Mouse (Mus musculus) brain, embryonic 18.5 days (tissue): ENCODE results near the gene Ccnd1.

Experiments used
- DNase-seq: peaks from one replicate; pipeline ENCODE4 v3.0.0-alpha.2; 2012; ENCODE audit warnings: low read depth, low spot score

Gene Ccnd1

GRCm38 (mm10) chr7:144939344-144940002 is at the start of gene Ccnd1:
Gene Ccnd1, minus strand, starts transcription at chr7:144939925.
- no peak for DNase-seq

DNA sequence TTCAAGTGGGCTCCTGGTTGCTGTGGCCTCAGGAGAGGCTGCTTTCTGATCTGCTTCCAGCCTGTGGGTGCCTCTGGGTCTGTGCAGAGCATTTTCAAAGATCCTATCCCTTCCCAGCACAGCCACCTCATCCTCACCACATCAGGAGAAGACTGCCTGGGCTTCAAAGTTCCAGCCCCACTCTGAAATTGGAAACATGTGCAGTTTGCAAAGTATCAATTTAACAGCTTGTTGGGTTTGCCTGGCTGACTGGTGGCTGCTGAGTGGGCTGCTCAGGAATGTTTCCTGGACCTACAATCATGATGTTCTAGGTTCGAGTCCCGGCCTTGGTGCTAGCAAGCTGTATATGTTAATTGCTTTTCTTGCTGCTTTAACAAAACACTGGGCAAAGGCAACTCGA is 49.1 kb upstream of the Ccnd1 start:
- no peak for DNase-seq

GRCm38 (mm10) chr7:144985100-144985499 is 45.4 kb upstream of the Ccnd1 start:
- DNase-seq = no peak

- DNase-seq = no peak
Observed at GRCm38 (mm10) chr7:144982358-144983110, 42.8 kb upstream of the Ccnd1 start.

GRCm38 (mm10) chr7:144981426-144982079 is 41.8 kb upstream of the Ccnd1 start:
- DNase-seq = no peak

- no peak for DNase-seq
Observed at GRCm38 (mm10) chr7:144979814-144980213, 40.1 kb upstream of the Ccnd1 start.

GRCm38 (mm10) chr7:144977121-144977520 is 37.4 kb upstream of the Ccnd1 start:
- no peak for DNase-seq

- DNase-seq = no peak
Observed at GRCm38 (mm10) chr7:144973461-144973860, 33.7 kb upstream of the Ccnd1 start.

DNA sequence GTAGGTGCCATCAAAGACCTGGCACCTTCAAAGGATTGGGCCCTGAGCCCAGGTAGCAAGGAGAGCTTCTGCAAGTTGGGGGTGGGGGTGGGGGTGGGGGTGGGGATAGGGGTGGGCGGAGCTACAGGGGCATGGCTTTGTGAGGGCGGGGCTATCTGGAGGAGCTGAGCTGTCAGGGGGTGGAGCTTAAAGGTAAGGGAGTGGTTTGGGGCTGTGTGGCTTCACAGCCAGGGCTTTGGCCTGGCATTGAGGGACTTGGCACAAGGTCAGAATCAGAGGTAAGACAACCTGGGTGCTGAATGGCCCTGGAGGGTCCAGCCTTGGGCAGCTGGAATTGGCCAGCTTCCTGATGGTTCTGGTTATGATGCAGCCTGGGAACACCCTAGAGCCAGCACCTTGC is 32.0 kb upstream of the Ccnd1 start:
- no peak for DNase-seq

DNA sequence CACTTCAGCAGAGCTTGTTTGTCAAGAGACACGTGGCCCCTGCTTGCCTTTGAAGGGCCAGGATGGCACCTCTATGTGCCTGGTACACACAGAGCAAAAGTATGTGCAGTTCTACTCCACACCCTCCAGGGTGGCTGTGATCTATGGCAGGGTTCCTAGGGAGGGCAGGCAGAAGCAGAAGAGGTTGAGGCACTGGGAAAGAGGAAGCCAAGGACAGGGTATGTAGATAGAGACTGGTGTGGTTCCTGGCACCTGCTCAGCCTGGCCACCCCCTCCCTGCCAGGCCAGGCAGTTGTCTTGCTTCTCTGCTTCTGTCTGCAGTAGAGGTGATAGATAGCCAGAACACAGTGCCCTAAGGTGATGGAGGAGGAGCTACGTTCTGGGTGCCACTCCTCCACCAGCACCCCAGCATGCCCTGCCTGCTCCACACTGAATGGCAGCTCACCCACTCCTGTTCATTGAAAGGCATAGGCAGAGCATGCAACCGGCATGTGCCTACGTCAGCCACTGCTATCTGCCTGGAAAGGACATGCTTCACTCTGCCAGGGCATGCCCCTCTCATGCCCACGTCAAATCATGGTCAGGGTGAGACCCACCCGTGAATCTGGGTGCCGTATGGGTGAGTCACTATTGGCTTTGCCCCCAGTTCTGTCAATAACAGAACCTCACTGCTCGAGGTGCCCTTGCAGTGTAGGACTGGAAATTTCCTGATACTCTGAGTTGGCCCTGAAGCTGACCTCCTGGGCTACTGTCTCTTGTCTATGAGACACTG is 31.5 kb upstream of the Ccnd1 start:
- DNase-seq = no peak

DNA sequence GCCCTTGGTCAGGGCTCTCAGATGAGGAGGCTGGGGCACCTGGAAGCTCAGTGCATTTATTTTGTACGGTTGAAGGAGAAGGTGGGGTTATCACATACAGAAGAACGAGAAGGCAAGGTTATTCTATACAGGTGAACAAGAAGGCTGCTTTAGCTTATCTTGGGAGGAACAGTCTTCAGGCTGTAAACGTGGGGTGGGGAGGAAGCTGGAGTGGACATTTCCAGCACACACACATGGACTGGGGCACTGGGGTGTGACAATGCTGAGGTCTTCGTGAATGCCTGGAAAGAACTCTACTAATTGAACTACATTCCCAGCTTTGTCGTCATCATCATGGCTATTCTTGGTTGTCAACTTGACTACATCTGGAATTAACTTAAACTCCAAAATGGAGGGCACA is 26.2 kb upstream of the Ccnd1 start:
- no peak for DNase-seq

DNA sequence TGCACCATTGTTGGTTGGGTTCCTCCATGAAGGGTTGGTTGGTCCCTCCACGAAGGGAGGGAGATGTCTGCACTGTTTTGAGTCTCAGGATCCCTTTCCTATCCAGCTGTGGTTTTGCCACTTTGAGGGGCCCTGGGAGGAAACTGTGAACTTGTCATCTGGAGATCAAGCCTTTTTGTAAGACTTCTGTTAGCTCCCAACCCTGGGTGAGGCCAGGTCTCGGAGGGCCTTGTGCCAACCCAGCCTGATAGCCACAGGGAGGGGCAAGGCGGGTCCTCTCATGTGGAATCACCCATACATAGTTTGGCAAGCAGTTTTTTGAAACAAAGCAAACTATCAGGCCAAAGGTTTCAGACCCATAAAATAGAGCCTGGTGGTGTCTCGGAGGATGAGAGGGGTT is 24.6 kb upstream of the Ccnd1 start:
- no peak for DNase-seq

GRCm38 (mm10) chr7:144963911-144964310 is 24.2 kb upstream of the Ccnd1 start:
- DNase-seq = no peak

DNA sequence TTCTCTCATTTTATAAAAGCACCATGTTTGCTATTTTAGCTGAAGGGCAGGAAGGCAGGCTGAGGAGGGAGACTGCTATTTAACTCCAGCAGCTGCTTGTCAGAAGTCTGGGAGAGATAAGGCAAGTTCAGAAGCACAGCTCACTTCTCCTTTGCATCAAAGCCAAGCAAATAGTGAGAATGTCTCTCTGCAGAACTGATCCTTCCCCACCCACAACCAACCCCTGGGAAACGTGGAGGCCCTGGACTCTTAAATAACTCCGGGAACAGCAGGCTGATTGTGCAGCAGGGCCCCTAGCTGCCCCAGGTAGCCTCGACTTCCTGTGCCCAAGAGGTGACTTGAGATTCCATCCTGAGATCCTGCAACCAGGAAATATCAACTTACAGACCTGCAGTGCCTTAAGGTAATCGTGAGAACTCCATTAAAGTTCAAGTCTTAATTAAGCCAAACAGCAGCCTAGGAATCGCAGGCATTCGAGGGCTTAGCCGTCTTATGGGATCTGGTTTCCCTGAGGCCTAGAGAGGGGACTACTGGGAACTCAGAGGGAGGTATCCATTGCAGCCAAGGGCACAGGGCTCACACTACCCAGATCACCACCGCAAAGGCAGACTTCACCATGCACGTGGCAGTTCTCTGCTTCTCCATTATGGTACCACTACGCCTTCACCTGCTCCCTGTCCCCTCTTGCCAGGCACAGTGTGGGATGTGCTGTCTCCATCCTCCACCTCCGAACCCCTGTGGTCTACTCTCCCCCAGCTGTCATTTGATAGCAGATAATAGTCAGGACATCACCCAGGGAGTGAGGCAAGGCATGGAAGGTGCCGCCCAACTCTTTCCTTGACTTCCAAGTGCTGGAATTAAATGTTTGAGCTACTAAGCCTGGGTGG is 19.0 kb upstream of the Ccnd1 start:
- no peak for DNase-seq

DNA sequence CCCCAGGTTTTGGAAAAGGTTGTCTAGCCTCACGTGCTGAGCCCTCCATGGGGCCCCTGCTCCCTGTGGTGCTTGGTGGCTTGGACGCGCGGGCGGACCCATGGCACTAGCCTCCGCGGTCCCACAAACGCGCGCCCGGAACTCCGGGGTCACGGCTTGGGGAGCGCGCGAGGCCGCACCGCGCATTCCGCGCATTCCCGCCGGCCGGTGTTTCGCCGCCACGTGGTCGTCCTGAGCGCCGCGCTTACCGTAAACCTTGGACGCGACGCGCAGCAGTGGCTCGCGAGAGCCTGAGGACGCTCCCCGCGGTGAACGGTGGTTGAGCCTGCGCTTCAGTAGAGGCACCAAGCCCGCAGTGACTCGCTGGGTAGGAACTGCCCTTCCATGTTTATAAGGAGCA is 3.5 kb upstream of the Ccnd1 start:
- DNase-seq = no peak

DNA sequence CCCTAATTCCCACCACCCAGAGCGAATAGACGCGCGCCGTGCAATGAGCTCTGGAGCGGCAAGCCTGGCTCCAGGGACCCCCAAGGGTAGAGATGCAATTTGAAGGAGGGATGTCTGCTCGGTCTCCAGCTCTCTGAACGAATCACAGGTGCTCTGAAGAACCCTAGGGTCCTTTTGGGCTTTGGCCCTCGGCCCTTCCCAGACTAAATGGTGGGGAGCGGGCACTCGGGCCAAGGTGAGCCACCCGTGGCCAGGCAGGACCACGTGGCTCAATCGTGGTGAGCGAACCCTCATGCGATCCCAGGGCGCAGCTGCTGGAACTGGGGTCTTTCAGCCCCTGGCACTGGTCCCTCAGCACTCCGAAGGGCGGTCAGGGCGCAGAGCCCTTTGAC is 3.0 kb upstream of the Ccnd1 start:
- no peak for DNase-seq

- no peak for DNase-seq
Observed at GRCm38 (mm10) chr7:144942071-144942743, 2.5 kb upstream of the Ccnd1 start.

DNA sequence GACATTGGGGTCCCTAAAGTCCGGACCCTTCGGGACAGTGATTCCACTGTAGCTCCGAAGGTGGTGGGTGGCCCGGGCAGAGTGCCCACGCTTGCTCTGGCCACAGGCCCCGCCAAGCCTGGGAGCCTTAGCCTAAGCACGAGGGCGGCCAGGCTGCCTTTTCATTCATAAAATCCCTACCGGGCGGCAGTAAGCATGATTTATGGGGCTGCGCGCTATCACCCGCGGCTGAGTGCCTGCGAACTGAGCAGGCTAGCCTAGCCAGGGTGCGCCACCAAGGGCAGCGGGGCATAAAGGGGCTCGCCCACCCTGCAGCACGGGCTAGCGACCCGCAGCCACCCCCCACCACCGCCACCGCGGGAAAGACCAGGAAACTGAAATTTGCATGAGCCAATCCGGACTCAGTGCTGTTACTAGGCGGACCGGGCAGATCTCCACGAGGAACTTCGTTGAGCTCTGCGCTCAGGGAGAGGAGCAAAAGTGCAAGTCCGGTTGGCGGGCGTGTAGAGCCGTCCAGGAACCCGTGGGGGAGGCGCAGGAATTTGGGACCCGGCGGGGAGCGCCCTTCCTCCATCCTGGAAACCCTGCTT is 1.6 kb upstream of the Ccnd1 start:
- no peak for DNase-seq

DNA sequence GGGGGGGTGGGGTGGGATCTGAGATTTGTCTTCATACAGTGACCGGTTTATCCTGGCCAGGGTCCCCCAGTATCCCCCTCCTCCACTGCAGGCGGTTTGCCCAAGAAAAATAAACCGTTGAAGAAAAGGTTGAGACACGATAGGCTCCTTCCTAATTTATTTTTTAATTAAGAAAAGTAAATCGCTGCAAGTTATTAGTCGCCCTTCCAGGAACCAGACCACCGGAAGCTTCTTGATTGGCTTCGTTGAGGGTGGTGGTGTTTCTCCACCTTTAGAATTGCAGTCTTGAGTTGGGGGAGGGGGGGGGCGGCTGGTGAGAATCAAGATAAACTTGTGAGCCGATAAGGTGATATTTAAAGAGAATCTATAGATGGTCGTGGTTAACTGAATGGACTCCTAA is 860 bp upstream of the Ccnd1 start:
- DNase-seq = no peak

DNA sequence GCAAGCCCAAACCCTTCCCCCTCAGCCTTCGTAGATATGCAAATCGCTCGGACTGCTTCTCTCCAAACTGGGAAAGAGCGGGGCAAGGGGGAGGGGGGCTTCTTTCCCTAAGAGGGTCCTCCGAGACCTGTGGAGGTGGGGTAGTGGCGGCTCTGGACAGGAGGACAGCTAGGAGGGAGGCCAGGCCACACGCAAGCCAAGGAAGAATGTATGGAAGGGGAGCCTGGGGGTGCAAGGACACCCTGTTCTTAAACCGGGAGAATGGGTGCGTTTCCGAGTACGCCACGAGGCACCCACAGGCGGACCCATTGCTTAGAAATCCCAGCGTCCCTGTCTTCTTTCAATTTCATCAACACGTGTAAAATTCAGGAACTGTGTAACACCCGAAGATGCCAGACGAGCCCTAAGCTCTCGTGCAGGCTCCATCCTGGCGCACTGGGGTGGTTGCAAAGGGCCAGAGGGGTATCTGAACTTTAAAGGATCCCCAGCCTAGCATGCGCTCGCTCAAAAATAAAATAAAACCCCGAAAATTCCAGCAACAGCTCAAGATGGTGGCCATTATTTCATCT is 362 bp upstream of the Ccnd1 start:
- DNase-seq = no peak
